Mouse (Mus musculus) v-Abl transformed pro-B cells (cell line): ENCODE results near the gene Vmn2r43.
"Not testable (repeated sequence)": the region's sequence is repeated elsewhere in the genome, so short reads cannot be mapped to it uniquely, and the experiment has no call there.

ENCODE experiments used
- in situ Hi-C, 2 experiments: fragments of 400-800 bp; cut with MboI; formaldehyde crosslinking; loops; one replicate each; pipeline ENCODE4 v1.15.1; 2025; ENCODE audit not compliant: unreplicated experiment in 2 of 2

Vmn2r43 gene

GRCm38 (mm10) chr7:8260499-8260898 lies at the start of gene Vmn2r43:
Gene Vmn2r43, minus strand, starts transcription at chr7:8260599.
- in situ Hi-C loops, result not testable (repeated sequence)

GRCm38 (mm10) chr7:8200220-8200619 lies 60.2 kb downstream of the Vmn2r43 start, which contains the start of gene Vmn2r42:
Gene Vmn2r42, minus strand, starts transcription at chr7:8200320.
- in situ Hi-C loops, result not testable (repeated sequence)
